Mouse (Mus musculus): ENCODE results near the gene Cpm. TPM values are rescaled to one million over a fixed set of nuclear protein-coding genes. Genes with fewer than 3 reads are reported as not detected.

Cpm gene
- total and polyA plus RNA-seq, 3 experiments: 0.27 TPM; not detected in 2

DNA sequence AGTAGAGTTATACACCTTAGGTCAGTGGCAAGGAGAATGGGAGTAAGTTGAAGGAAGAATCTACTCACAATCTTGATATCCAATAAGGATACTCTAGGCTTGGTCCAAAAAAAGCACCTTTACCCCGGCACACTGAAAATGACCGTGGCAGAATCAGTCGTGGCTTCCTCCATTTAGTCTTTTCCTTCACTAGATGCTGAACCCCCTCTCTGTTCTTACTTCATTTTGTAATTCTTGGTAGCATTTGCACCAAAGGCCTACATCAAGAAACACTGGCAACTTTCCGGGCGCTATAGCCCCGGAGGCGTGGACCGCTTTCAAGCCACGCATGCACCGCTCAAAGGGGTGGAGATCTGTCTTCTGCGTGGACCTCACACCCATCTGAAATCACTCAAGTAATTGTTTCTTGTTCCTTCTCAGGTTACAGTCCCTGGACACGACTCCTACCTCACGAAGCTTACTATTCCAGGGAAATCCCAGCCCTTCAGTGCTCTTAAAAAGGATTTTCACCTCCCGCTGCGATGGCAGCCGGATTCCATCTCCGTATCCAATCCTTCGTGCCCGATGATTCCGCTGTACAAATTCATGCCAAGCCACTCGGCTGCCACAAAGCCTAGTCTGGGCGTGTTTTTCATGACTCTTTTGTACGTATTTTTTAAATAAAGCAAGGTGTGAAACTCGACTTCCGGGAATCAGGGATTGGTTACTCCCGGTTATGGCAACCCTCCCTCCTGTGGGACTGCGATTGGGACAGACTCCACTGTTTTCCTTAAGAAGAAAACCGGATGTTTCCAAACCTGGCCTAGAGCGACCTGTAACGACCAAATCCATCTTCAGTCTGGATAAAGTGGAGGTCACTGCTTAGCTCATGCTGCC, 53.8 kb downstream of the Cpm start:
- DNase-seq (ENCODE audit: low spot score) (no peak), ATAC-seq (ENCODE audit: extremely low read depth, insufficient number of reproducible peaks, low FRiP score, poor library complexity, severe bottlenecking) (no peak)
- TF ChIP-seq POLR2AphosphoS5 (IDR thresholded peaks at IDR 0.05; ENCODE audit: insufficient replicate concordance, low read depth, low read length): no peak
- no peak for TF ChIP-seq TAL1 (conservative IDR thresholded peaks at IDR 0.05; ENCODE audit: low read depth, low read length)
- no peak for TF ChIP-seq GATA1 (IDR thresholded peaks at IDR 0.05; ENCODE audit: borderline replicate concordance, low read length)
- TF ChIP-seq GATA2 (IDR thresholded peaks at IDR 0.05; ENCODE audit: borderline replicate concordance, low read depth, low read length): no peak
- TF ChIP-seq CTCF (IDR thresholded peaks at IDR 0.05; ENCODE audit: low read depth, low read length): no peak
- peaks cover 4% of the 10 kb centered on the region; the same call in 1 of the 2 replicates for H3K27me3 ChIP-seq (ENCODE audit: insufficient read depth, low read length)
- H3K4me1 ChIP-seq (ENCODE audit: insufficient read depth, low read depth, low read length): peaks cover 12% of the 10 kb centered on the region
- H3K36me3 ChIP-seq (replicated peaks): peaks cover 5% of the 10 kb centered on the region
- no peaks in the 10 kb centered on the region for H3K9me3 ChIP-seq (replicated peaks)
- H3K4me3 ChIP-seq (ENCODE audit: low read depth, low read length): no peak overlapping the region

DNA sequence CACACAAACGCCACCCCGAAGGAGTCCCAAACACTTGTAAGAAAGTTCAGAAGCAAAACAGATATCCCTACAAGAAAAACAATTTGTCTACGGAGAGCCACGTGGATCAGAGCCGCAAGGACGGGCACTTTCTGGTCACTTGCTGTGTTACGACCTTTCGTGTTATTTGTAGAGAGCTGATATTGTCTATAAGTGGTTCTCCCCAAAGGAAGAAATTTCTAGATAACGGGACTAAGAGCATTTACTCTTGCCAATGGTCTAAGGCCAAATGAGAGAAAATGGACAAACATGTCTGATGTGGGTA, 54.4 kb downstream of the Cpm start:
- ATAC-seq (ENCODE audit: extremely low read depth, insufficient number of reproducible peaks, low FRiP score, poor library complexity, severe bottlenecking) (no peak), DNase-seq (ENCODE audit: low spot score) (no peak)
- Histone ChIP-seq H3K36me3 (replicated peaks) (peaks cover 11% of the 10 kb centered on the region), H3K9me3 (replicated peaks) (no peaks in the 10 kb centered on the region), H3K27me3 (ENCODE audit: insufficient read depth, low read length) (peaks cover 4% of the 10 kb centered on the region; the same call in 1 of the 2 replicates), H3K4me1 (ENCODE audit: insufficient read depth, low read depth, low read length) (peaks cover 6% of the 10 kb centered on the region), H3K4me3 (ENCODE audit: low read depth, low read length) (no peak overlapping the region)
- TF ChIP-seq GATA2 (IDR thresholded peaks at IDR 0.05; ENCODE audit: borderline replicate concordance, low read depth, low read length) (no peak), TAL1 (conservative IDR thresholded peaks at IDR 0.05; ENCODE audit: low read depth, low read length) (no peak)

DNA sequence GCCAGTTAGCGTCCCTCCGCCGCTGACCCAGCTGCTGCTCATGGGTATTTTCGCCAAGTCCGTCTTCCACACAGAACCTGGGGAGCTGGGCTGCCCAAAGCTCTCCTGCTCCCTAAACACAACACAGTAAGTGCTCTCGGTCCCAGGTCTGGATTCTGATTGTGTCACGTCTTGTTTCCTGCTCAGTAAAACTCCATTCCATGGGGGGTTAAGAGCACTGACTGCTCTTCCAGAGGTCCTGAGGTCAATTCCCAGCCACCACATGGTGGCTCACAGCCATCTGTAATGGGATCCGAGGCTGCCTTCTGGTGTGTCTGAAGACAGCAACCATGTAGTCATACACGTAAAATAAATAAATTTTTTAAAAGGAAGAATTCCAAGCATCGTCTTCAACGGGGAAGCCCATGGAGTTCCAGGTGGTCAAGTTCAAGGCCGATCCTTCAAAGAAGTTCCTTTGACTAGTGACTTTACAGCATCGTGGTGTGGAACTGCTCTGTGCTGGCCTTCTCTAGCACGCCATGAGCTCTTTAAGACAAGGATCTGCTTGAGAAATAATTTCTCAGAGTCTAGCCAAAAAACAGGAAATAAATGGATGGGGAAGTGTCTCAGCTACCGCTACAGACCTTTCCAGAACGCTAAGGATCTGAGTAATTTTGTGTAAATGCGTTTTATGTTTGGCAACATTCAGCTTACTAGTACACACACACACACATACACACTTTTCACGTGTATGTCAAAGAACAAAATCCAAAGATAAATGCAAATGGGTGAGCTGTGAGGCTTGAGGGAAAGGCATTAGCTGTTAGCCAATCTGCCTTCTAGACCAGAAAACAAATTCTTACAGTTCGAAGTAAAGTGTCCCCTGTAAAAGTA, 55.2 kb downstream of the Cpm start:
- Histone ChIP-seq H3K36me3 (replicated peaks) (peaks cover 19% of the 10 kb centered on the region), H3K9me3 (replicated peaks) (no peaks in the 10 kb centered on the region), H3K4me3 (ENCODE audit: low read depth, low read length) (no peak overlapping the region), H3K4me1 (ENCODE audit: insufficient read depth, low read depth, low read length) (0 out of 2 replicates have a peak, but pooled peaks cover 2% of the 10 kb centered on the region), H3K27me3 (ENCODE audit: insufficient read depth, low read length) (peaks cover 4% of the 10 kb centered on the region; the same call in 1 of the 2 replicates)
- TF ChIP-seq POLR2AphosphoS5 (IDR thresholded peaks at IDR 0.05; ENCODE audit: insufficient replicate concordance, low read depth, low read length): no peak
- no peak for TF ChIP-seq CTCF (IDR thresholded peaks at IDR 0.05; ENCODE audit: low read depth, low read length)
- TF ChIP-seq TAL1 (conservative IDR thresholded peaks at IDR 0.05; ENCODE audit: low read depth, low read length): no peak
- TF ChIP-seq GATA1 (IDR thresholded peaks at IDR 0.05; ENCODE audit: borderline replicate concordance, low read length): no peak
- TF ChIP-seq GATA2 (IDR thresholded peaks at IDR 0.05; ENCODE audit: borderline replicate concordance, low read depth, low read length): no peak
- DNase-seq (ENCODE audit: low spot score) (no peak), ATAC-seq (ENCODE audit: extremely low read depth, insufficient number of reproducible peaks, low FRiP score, poor library complexity, severe bottlenecking) (no peak)

DNA sequence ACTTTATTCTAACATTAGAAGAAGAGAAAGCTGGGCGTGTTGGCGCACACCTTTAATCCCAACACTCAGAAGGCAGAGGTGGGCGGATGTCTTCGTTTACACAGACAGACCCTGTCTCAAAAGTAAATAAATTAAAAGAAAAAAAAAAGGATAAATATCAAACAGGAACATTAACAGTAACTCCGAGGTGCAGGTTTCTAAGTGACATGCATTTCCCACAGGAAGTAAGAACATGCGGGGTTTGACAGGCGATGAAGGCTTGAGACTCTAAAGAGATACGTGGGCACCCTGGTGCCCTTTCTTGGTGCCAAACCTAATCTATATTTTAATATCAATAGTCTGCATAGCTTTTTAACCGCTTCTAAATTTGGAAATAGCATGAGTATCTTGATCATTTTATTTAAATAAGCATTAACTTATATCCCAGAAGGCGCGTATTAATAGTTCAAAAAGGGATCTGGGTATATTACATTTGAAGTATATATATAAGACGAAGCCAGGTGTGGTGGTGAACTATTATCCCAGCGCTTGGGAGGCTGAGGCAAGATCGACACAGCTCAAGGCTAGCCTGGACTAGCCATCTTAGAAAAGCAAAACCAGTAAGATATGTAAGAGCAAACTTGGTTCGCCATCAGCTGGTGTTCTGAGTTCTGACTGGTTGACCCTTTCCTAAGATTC, 56.0 kb downstream of the Cpm start:
- Histone ChIP-seq H3K9me3 (replicated peaks) (no peaks in the 10 kb centered on the region), H3K27me3 (ENCODE audit: insufficient read depth, low read length) (peaks cover 4% of the 10 kb centered on the region; the same call in 1 of the 2 replicates), H3K4me3 (ENCODE audit: low read depth, low read length) (no peak overlapping the region), H3K36me3 (replicated peaks) (peaks cover 25% of the 10 kb centered on the region), H3K4me1 (ENCODE audit: insufficient read depth, low read depth, low read length) (0 out of 2 replicates have a peak, but pooled peaks cover 2% of the 10 kb centered on the region)
- TF ChIP-seq TAL1 (conservative IDR thresholded peaks at IDR 0.05; ENCODE audit: low read depth, low read length): no peak
- TF ChIP-seq GATA1 (IDR thresholded peaks at IDR 0.05; ENCODE audit: borderline replicate concordance, low read length): no peak
- no peak for TF ChIP-seq GATA2 (IDR thresholded peaks at IDR 0.05; ENCODE audit: borderline replicate concordance, low read depth, low read length)
- TF ChIP-seq POLR2AphosphoS5 (IDR thresholded peaks at IDR 0.05; ENCODE audit: insufficient replicate concordance, low read depth, low read length): no peak
- no peak for TF ChIP-seq CTCF (IDR thresholded peaks at IDR 0.05; ENCODE audit: low read depth, low read length)
- DNase-seq (ENCODE audit: low spot score): no peak
- ATAC-seq (ENCODE audit: extremely low read depth, insufficient number of reproducible peaks, low FRiP score, poor library complexity, severe bottlenecking): no peak

DNA sequence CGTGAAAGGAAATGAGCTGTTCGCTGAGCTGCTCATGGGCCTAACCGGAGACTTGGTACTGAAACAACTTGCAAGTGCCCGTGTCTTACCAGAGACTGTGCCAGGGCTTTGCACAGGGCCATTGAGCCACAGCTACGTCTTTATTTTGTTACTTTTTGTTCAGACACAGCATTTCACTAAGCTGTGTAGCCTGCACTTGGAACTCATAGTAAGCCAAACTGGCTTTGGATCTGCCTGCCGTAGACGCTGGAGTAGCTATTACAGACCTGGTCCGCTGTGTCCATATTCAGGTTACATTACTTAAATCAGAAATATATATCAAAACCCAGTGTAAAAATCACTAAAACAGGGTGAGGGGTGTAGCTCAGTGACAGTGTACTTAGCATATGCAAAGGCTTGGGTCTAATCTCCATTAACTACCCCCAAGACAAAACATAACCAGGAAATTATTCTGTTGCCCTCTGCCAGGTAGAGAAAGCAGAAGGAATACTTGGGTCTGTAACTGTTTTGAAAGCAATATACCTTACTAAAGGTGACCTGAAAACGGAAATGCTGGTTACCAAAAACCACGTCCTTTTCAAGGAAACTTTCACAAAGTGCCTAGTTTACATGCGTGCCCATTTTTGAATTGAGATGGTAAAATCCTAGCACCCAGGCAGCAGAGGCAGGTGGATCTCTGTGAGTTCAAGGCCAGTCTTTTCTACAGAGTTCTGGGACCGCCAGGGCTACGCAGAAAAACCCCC, 56.7 kb downstream of the Cpm start:
- no peak overlapping the region for H3K4me3 ChIP-seq (ENCODE audit: low read depth, low read length)
- 0 out of 2 replicates have a peak, but pooled peaks cover 2% of the 10 kb centered on the region for H3K4me1 ChIP-seq (ENCODE audit: insufficient read depth, low read depth, low read length)
- DNase-seq (ENCODE audit: low spot score) (no peak), ATAC-seq (ENCODE audit: extremely low read depth, insufficient number of reproducible peaks, low FRiP score, poor library complexity, severe bottlenecking) (no peak)
- no peak for TF ChIP-seq CTCF (IDR thresholded peaks at IDR 0.05; ENCODE audit: low read depth, low read length)
- TF ChIP-seq POLR2AphosphoS5 (IDR thresholded peaks at IDR 0.05; ENCODE audit: insufficient replicate concordance, low read depth, low read length): no peak
- TF ChIP-seq GATA1 (IDR thresholded peaks at IDR 0.05; ENCODE audit: borderline replicate concordance, low read length): no peak
- TF ChIP-seq GATA2 (IDR thresholded peaks at IDR 0.05; ENCODE audit: borderline replicate concordance, low read depth, low read length): no peak
- no peak for TF ChIP-seq TAL1 (conservative IDR thresholded peaks at IDR 0.05; ENCODE audit: low read depth, low read length)
- no peaks in the 10 kb centered on the region for H3K9me3 ChIP-seq (replicated peaks)
- H3K27me3 ChIP-seq (ENCODE audit: insufficient read depth, low read length): peaks cover 4% of the 10 kb centered on the region; the same call in 1 of the 2 replicates
- H3K36me3 ChIP-seq (replicated peaks): peaks cover 32% of the 10 kb centered on the region
